Mouse (Mus musculus) mouse trophoblast stem cell (cell line): Measurements from ENCODE around the gene Mpst.

ENCODE experiments used
- in situ Hi-C, 2 experiments: fragments of 300-500 bp; cut with MseI, MboI; formaldehyde crosslinking; loops; 2 replicates in 1 of 2; 3 replicates in 1 of 2; pipeline ENCODE4 v1.15.1; 2025

The Mpst gene

GRCm38 (mm10) chr15:78406293-78406934 is at the start of gene Mpst:
Gene Mpst (plus strand): TSS chr15:78406416.
- in situ Hi-C loops = no loop called here

- in situ Hi-C loops = no loop called here
Measured at GRCm38 (mm10) chr15:78365916-78366315, 40.3 kb upstream of the Mpst start.

GRCm38 (mm10) chr15:78366875-78367274 is 39.3 kb upstream of the Mpst start:
- in situ Hi-C loops = no loop called here

- in situ Hi-C loops = no loop called here
Measured at GRCm38 (mm10) chr15:78367811-78368210, 38.4 kb upstream of the Mpst start.

- in situ Hi-C loops = no loop called here
Measured at GRCm38 (mm10) chr15:78368926-78369346, 37.3 kb upstream of the Mpst start.

GRCm38 (mm10) chr15:78369641-78370040 is 36.6 kb upstream of the Mpst start:
- in situ Hi-C loops = no loop called here

- in situ Hi-C loops = no loop called here
Measured at GRCm38 (mm10) chr15:78372796-78373195, 33.4 kb upstream of the Mpst start.

- in situ Hi-C loops = no loop called here
Measured at GRCm38 (mm10) chr15:78374204-78374603, 32.0 kb upstream of the Mpst start.

GRCm38 (mm10) chr15:78377859-78378258 is 28.4 kb upstream of the Mpst start:
- in situ Hi-C loops = no loop called here

- in situ Hi-C loops = no loop called here
Measured at GRCm38 (mm10) chr15:78378556-78378955, 27.7 kb upstream of the Mpst start.

- in situ Hi-C loops = no loop called here
Measured at GRCm38 (mm10) chr15:78380208-78380607, 26.0 kb upstream of the Mpst start.

GRCm38 (mm10) chr15:78380741-78381140 is 25.5 kb upstream of the Mpst start:
- in situ Hi-C loops = no loop called here

GRCm38 (mm10) chr15:78382115-78382514 is 24.1 kb upstream of the Mpst start:
- in situ Hi-C loops = no loop called here

- in situ Hi-C loops = no loop called here
Measured at GRCm38 (mm10) chr15:78383450-78384219, 22.6 kb upstream of the Mpst start.

- in situ Hi-C loops = no loop called here
Measured at GRCm38 (mm10) chr15:78384220-78385116, 21.7 kb upstream of the Mpst start.

GRCm38 (mm10) chr15:78385564-78385963 is 20.7 kb upstream of the Mpst start:
- in situ Hi-C loops = no loop called here

GRCm38 (mm10) chr15:78390855-78391254 is 15.4 kb upstream of the Mpst start:
- in situ Hi-C loops = no loop called here

- in situ Hi-C loops = no loop called here
Measured at GRCm38 (mm10) chr15:78395478-78395962, 10.7 kb upstream of the Mpst start, which contains the start of gene Tex33. Gene Tex33 (minus strand): TSS chr15:78395912.

GRCm38 (mm10) chr15:78401345-78401744 is 4.9 kb upstream of the Mpst start:
- in situ Hi-C loops = no loop called here

- in situ Hi-C loops = no loop called here
Measured at GRCm38 (mm10) chr15:78401921-78402320, 4.3 kb upstream of the Mpst start.

- in situ Hi-C loops = no loop called here
Measured at GRCm38 (mm10) chr15:78402423-78402822, 3.8 kb upstream of the Mpst start.

GRCm38 (mm10) chr15:78403301-78403741 is 2.9 kb upstream of the Mpst start:
- in situ Hi-C loops = no loop called here
